Mouse (Mus musculus): ENCODE results near the gene Hmgb1. TPM values are rescaled to one million over a fixed set of nuclear protein-coding genes. Genes with fewer than 3 reads are reported as not detected.

Gene Hmgb1
- polyA plus RNA-seq, 1 experiment from 2014 or later = 2,020 TPM

DNA sequence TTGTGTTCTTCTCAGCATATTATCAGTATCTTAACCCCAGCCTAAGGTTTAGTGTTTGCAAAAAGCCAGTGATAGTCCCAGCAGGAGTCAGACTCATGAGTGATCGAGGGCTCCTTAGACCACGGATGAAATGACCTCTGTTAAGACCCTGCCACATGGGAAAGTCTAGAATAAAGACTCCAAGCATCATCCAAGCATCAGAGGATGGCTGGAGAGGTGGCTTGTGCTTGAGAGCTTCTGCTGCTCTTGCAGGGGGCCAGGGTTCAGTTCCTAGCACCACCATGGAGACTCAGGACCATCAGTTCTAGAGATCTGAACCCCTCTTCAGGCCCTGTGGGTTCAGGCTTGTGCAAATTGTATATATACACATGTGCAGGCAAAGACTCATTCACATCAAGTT lies 16.2 kb downstream of the Hmgb1 start:
- Histone ChIP-seq H3K36me3 (ENCODE audit: control insufficient read depth, insufficient read depth, low read length) (no peaks in the 10 kb centered on the region), H3K27me3 (ENCODE audit: control insufficient read depth, insufficient read depth, low read length) (no peaks in the 10 kb centered on the region), H3K9me3 (ENCODE audit: control insufficient read depth, low read length) (no peaks in the 10 kb centered on the region), H3K4me1 (replicated peaks; ENCODE audit: control insufficient read depth, insufficient read depth, low read length) (no peaks in the 10 kb centered on the region), H3K27ac (ENCODE audit: low read depth, low read length) (no peak overlapping the region), H3K4me2 (ENCODE audit: low read depth, low read length, severe bottlenecking) (no peak overlapping the region), H3K4me3 (ENCODE audit: low read depth, low read length) (no peak overlapping the region), H3K9ac (ENCODE audit: low read length) (no peak overlapping the region)
- DNase-seq (ENCODE audit: low spot score) (no peak), ATAC-seq (replicated peaks; ENCODE audit: low FRiP score) (no peak)
- WGBS = 89% methylated on average over 2 of the region's 2 CpGs

DNA sequence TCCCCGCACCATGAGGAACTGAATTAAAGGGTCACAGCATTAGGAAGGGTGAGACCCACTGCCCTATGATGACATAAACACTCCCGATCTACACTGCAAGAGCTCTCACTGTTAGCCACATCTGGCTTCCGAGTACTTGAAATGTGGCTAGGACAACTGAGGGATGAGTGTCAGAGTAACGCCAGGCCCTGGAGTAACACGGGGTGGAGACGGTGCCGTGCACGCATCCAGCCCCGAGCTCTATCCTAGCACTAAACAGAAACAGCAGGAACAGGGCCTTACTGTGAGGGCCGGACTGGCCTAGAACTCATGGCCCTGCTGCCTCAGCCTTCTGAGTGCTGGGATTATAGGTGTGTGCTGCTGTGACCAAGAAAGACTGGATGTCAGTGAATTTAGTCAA lies 18.3 kb downstream of the Hmgb1 start:
- no peak overlapping the region for H3K4me3 ChIP-seq (ENCODE audit: low read depth, low read length)
- DNase-seq (ENCODE audit: low spot score) (no peak), ATAC-seq (replicated peaks; ENCODE audit: low FRiP score) (no peak)
- H3K4me2 ChIP-seq (ENCODE audit: low read depth, low read length, severe bottlenecking) = no peak overlapping the region
- no peaks in the 10 kb centered on the region for H3K9me3 ChIP-seq (ENCODE audit: control insufficient read depth, low read length)
- no peak overlapping the region for H3K27ac ChIP-seq (ENCODE audit: low read depth, low read length)
- H3K4me1 ChIP-seq (replicated peaks; ENCODE audit: control insufficient read depth, insufficient read depth, low read length) = no peaks in the 10 kb centered on the region
- H3K27me3 ChIP-seq (ENCODE audit: control insufficient read depth, insufficient read depth, low read length) = no peaks in the 10 kb centered on the region
- no peaks in the 10 kb centered on the region for H3K36me3 ChIP-seq (ENCODE audit: control insufficient read depth, insufficient read depth, low read length)
- 90% methylated on average over 10 of the region's 10 CpGs for WGBS
- no peak overlapping the region for H3K9ac ChIP-seq (ENCODE audit: low read length)

DNA sequence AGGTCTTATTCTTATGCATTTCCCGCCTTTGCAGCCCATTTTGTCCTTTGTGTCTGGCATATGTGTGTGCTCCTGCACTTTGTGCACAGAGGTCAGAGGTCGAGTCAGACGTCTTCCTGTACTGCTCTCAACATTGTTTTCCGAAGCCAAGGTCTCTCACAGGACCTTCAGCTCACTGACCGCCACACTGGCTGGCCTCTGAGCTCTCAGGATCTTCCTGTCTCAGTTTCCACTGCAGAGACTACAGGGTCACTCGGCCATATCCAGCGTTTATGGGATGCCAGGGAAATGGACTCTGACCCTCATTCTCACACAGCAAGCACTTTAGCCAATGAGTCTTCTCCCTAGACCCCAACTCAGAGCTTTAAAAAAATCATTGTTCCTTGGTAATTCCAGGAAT lies 19.4 kb downstream of the Hmgb1 start:
- Histone ChIP-seq H3K4me2 (ENCODE audit: low read depth, low read length, severe bottlenecking) (no peak overlapping the region), H3K9me3 (ENCODE audit: control insufficient read depth, low read length) (no peaks in the 10 kb centered on the region), H3K4me1 (replicated peaks; ENCODE audit: control insufficient read depth, insufficient read depth, low read length) (no peaks in the 10 kb centered on the region), H3K4me3 (ENCODE audit: low read depth, low read length) (no peak overlapping the region), H3K36me3 (ENCODE audit: control insufficient read depth, insufficient read depth, low read length) (no peaks in the 10 kb centered on the region), H3K27ac (ENCODE audit: low read depth, low read length) (no peak overlapping the region), H3K27me3 (ENCODE audit: control insufficient read depth, insufficient read depth, low read length) (no peaks in the 10 kb centered on the region), H3K9ac (ENCODE audit: low read length) (no peak overlapping the region)
- no peak for DNase-seq (ENCODE audit: low spot score)
- no peak for ATAC-seq (replicated peaks; ENCODE audit: low FRiP score)
- 66% methylated on average over 7 of the region's 7 CpGs for WGBS

DNA sequence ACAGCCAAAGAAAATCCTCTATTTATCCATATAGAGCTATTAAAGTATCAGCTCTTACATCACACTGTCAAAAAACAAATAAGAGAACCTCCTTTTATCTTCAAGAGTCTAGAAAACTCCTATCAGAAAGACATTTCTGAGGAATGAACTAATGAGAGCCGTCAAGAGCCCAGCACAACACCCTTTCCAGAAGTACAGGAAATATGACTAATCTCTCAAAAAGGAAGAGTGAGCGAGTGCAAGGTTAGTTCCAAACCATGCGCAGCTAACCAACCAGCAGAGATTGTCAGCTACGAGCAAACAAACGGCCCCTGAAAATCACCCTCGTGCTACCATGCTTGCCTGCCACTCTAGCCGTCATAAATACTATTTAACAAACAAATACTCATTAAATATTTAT lies 21.4 kb downstream of the Hmgb1 start:
- WGBS = 90% methylated on average over 7 of the region's 7 CpGs

DNA sequence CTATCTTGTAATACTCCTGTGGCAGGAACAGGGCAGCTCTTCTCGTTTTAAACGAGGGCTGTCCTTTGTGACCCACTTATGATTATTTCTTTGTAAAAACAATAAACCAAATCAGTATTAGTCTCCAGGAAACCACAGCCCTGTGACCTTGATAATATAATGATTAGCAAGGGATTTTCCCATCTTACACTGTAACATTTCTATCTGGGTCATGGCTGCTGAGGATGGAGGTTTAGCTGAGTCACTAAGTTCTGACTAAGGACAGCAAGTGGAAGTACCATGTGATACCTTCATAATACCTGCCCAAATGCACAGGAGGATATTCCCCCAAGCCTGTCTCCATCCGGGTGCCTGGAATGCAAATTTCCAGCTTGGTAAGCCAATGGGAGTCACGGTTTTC lies 23.8 kb downstream of the Hmgb1 start:
- no peaks in the 10 kb centered on the region for H3K36me3 ChIP-seq (ENCODE audit: control insufficient read depth, insufficient read depth, low read length)
- 75% methylated on average over 4 of the region's 4 CpGs for WGBS
- H3K9me3 ChIP-seq (ENCODE audit: control insufficient read depth, low read length) = no peaks in the 10 kb centered on the region
- no peak overlapping the region for H3K4me2 ChIP-seq (ENCODE audit: low read depth, low read length, severe bottlenecking)
- no peak overlapping the region for H3K4me3 ChIP-seq (ENCODE audit: low read depth, low read length)
- no peaks in the 10 kb centered on the region for H3K4me1 ChIP-seq (replicated peaks; ENCODE audit: control insufficient read depth, insufficient read depth, low read length)
- no peaks in the 10 kb centered on the region for H3K27me3 ChIP-seq (ENCODE audit: control insufficient read depth, insufficient read depth, low read length)
- ATAC-seq (replicated peaks; ENCODE audit: low FRiP score) (no peak), DNase-seq (ENCODE audit: low spot score) (no peak)
- H3K9ac ChIP-seq (ENCODE audit: low read length) = no peak overlapping the region
- H3K27ac ChIP-seq (ENCODE audit: low read depth, low read length) = no peak overlapping the region

More for the DNA sequence above, 21.4 kb downstream of the Hmgb1 start:
- Histone ChIP-seq H3K36me3 (ENCODE audit: control insufficient read depth, insufficient read depth, low read length) (no peaks in the 10 kb centered on the region), H3K9ac (ENCODE audit: low read length) (no peak overlapping the region), H3K4me2 (ENCODE audit: low read depth, low read length, severe bottlenecking) (no peak overlapping the region), H3K9me3 (ENCODE audit: control insufficient read depth, low read length) (no peaks in the 10 kb centered on the region), H3K4me3 (ENCODE audit: low read depth, low read length) (no peak overlapping the region), H3K27ac (ENCODE audit: low read depth, low read length) (no peak overlapping the region), H3K4me1 (replicated peaks; ENCODE audit: control insufficient read depth, insufficient read depth, low read length) (no peaks in the 10 kb centered on the region), H3K27me3 (ENCODE audit: control insufficient read depth, insufficient read depth, low read length) (no peaks in the 10 kb centered on the region)
- ATAC-seq (replicated peaks; ENCODE audit: low FRiP score) (no peak), DNase-seq (ENCODE audit: low spot score) (no peak)

DNA sequence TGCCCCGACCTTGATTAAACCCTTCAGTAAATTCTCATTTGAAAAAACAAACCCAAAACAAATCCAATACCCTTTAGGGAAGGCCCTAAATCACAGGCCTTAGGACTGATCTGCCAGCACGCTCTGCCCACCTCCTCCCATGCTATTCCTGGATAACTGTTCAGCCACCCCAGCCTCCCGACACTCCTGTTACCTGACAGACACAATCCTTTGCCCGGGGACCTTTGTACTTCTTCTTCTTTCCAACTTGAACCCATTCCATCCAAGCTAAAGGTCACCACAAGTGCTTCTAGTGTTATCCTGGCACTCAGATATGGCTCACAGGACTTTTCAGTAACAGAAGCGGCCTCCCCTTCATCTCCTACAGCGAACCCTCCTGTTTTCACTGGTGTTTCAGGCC lies 25.3 kb downstream of the Hmgb1 start:
- no peaks in the 10 kb centered on the region for H3K27me3 ChIP-seq (ENCODE audit: control insufficient read depth, insufficient read depth, low read length)
- no peaks in the 10 kb centered on the region for H3K9me3 ChIP-seq (ENCODE audit: control insufficient read depth, low read length)
- WGBS = 89% methylated on average over 6 of the region's 6 CpGs
- no peak overlapping the region for H3K9ac ChIP-seq (ENCODE audit: low read length)
- no peak overlapping the region for H3K27ac ChIP-seq (ENCODE audit: low read depth, low read length)
- H3K4me2 ChIP-seq (ENCODE audit: low read depth, low read length, severe bottlenecking) = no peak overlapping the region
- no peak overlapping the region for H3K4me3 ChIP-seq (ENCODE audit: low read depth, low read length)
- ATAC-seq (replicated peaks; ENCODE audit: low FRiP score) (no peak), DNase-seq (ENCODE audit: low spot score) (no peak)
- no peaks in the 10 kb centered on the region for H3K4me1 ChIP-seq (replicated peaks; ENCODE audit: control insufficient read depth, insufficient read depth, low read length)
- H3K36me3 ChIP-seq (ENCODE audit: control insufficient read depth, insufficient read depth, low read length) = no peaks in the 10 kb centered on the region

DNA sequence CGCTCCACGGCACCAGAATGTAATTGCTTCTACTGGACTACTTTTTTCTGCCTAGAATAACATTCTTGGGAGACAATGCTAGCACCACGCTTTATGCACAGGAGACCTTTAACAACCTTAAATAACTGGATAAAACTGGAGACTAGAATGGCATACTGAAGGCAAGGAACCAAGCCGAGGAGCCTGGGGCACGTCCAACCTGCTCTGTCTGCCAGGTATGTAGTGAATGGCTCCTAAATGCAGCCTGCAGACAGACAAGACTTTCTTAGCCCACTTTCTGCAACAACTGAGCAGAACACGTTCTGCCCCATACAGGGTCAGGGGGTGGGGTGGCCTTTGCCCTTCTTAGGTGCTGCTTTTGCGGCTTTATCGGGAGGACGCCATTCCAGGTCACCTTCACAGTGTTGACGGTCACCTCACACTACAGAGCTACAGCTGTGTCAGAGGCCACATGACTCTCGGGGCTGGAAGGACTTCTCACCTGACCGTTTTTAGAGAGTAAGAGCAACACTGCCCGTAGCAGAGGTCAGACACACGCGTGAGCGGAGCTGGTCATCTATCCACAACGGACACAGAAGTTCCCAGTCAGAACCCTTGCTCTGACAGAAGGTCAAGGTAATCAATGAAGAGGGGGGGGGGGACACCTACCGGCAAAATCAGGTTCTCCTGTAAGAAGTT lies 27.3 kb downstream of the Hmgb1 start:
- no peaks in the 10 kb centered on the region for H3K4me1 ChIP-seq (replicated peaks; ENCODE audit: control insufficient read depth, insufficient read depth, low read length)
- no peak overlapping the region for H3K9ac ChIP-seq (ENCODE audit: low read length)
- ATAC-seq (replicated peaks; ENCODE audit: low FRiP score) (no peak), DNase-seq (ENCODE audit: low spot score) (no peak)
- no peaks in the 10 kb centered on the region for H3K9me3 ChIP-seq (ENCODE audit: control insufficient read depth, low read length)
- 91% methylated on average over 18 of the region's 18 CpGs for WGBS
- no peak overlapping the region for H3K27ac ChIP-seq (ENCODE audit: low read depth, low read length)
- H3K4me2 ChIP-seq (ENCODE audit: low read depth, low read length, severe bottlenecking) = no peak overlapping the region
- no peak overlapping the region for H3K4me3 ChIP-seq (ENCODE audit: low read depth, low read length)
- H3K36me3 ChIP-seq (ENCODE audit: control insufficient read depth, insufficient read depth, low read length) = no peaks in the 10 kb centered on the region
- H3K27me3 ChIP-seq (ENCODE audit: control insufficient read depth, insufficient read depth, low read length) = no peaks in the 10 kb centered on the region

DNA sequence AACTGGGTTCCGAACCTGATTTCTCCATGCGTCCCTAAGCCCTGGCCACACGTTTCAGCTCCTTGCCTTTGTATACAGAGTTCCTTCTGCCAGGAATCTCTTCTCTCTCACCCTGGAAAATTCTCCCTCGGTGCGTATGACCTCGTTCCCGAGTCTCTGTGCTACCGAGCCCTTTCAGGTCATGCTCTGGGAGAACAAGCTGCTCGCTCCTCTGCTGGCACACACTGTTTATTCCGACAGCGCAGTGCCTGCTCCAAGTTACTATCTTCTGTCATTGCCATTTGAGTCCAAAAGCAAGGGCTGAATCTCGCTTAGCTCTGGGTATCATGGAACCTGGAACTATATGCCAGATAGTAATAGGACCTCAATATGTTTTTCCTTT lies 31.5 kb downstream of the Hmgb1 start:
- H3K4me1 ChIP-seq (replicated peaks; ENCODE audit: control insufficient read depth, insufficient read depth, low read length) = no peaks in the 10 kb centered on the region
- ATAC-seq (replicated peaks; ENCODE audit: low FRiP score) (no peak), DNase-seq (ENCODE audit: low spot score) (no peak)
- H3K4me2 ChIP-seq (ENCODE audit: low read depth, low read length, severe bottlenecking) = no peak overlapping the region
- no peak overlapping the region for H3K4me3 ChIP-seq (ENCODE audit: low read depth, low read length)
- WGBS = 74% methylated on average over 12 of the region's 12 CpGs
- no peaks in the 10 kb centered on the region for H3K9me3 ChIP-seq (ENCODE audit: control insufficient read depth, low read length)
- no peak overlapping the region for H3K27ac ChIP-seq (ENCODE audit: low read depth, low read length)
- no peak overlapping the region for H3K9ac ChIP-seq (ENCODE audit: low read length)
- H3K36me3 ChIP-seq (ENCODE audit: control insufficient read depth, insufficient read depth, low read length) = no peaks in the 10 kb centered on the region
- no peaks in the 10 kb centered on the region for H3K27me3 ChIP-seq (ENCODE audit: control insufficient read depth, insufficient read depth, low read length)

DNA sequence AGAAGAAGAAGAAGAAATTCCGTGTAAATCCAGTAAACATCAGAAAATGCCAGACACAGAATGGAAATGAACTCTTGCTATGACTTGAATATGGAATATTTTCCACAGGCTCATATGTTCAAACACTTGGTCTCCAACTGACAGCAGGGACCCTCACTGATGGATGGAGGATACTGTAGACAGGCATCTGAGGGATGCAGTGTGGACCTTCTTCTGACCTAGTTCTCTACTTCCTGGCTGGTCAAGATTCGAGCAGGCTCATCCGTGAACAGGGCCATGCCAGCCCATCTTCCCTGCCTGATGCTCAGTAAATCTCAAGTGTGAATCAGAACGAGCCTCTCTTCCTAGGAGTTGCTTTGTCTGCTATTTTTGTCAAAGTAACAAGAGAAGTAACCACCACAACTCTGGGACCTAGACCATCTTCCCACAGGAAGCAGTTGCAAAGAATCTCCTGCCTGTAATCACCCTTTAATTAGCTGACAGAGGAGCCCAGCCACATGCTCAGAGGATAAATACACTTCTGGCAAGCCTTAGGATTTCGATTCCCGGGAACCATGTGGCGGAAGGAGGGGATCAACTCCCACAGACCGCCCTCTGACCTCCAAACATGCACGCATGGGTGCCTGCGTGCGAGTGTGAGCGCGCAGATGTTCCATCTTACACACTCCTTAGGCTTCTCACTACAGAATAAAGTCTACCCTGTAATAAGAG lies 32.1 kb downstream of the Hmgb1 start:
- no peak for DNase-seq (ENCODE audit: low spot score)

More for the DNA sequence above, 32.1 kb downstream of the Hmgb1 start:
- Histone ChIP-seq H3K4me2 (ENCODE audit: low read depth, low read length, severe bottlenecking) (no peak overlapping the region), H3K4me3 (ENCODE audit: low read depth, low read length) (no peak overlapping the region), H3K27me3 (ENCODE audit: control insufficient read depth, insufficient read depth, low read length) (no peaks in the 10 kb centered on the region), H3K27ac (ENCODE audit: low read depth, low read length) (no peak overlapping the region), H3K4me1 (replicated peaks; ENCODE audit: control insufficient read depth, insufficient read depth, low read length) (no peaks in the 10 kb centered on the region), H3K9me3 (ENCODE audit: control insufficient read depth, low read length) (no peaks in the 10 kb centered on the region), H3K36me3 (ENCODE audit: control insufficient read depth, insufficient read depth, low read length) (no peaks in the 10 kb centered on the region), H3K9ac (ENCODE audit: low read length) (no peak overlapping the region)
- WGBS = 55% methylated on average over 13 of the region's 13 CpGs
- no peak for ATAC-seq (replicated peaks; ENCODE audit: low FRiP score)
